Mouse (Mus musculus): ENCODE measurements at regions not wholly inside any gene's neighbourhood (a gene's known extent, or its start where the extent isn't known, plus 50 kb on each side); places are given as distances from the start of the nearest gene placed in this dataset.
A peak's percentile ranks its signal among the peaks of the same experiment; 100 is the strongest.

DNA sequence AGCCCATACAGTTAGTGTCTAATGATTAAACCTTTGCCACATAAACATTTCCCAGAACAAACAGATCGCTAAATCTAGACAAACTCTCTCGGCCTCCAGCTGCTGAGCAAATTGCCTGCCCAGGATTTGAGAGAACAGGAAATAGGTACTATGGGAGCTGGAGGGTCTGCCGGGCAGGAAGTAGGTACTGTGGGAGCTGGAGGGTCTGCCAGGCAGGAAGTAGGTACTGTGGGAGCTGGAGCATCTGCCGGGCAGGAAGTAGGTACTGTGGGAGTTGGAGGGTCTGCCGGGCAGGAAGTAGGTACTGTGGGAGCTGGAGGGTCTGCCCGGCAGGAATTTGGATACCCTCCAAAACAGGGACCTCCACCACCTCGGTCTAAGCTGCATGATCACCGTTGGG lies 277.2 kb downstream of the Spry2 start:
- ATAC-seq: no peak
- H3K9ac ChIP-seq (ENCODE audit: low read depth, low read length): no peak overlapping the region
- H3K9me3 ChIP-seq (ENCODE audit: control insufficient read depth, low read length): no peaks in the 10 kb centered on the region
- no peaks in the 10 kb centered on the region for H3K4me1 ChIP-seq (ENCODE audit: control insufficient read depth, insufficient read depth, low read depth, low read length)
- no peaks in the 10 kb centered on the region for H3K27me3 ChIP-seq (replicated peaks; ENCODE audit: control insufficient read depth, insufficient read depth, low read length)
- no peaks in the 10 kb centered on the region for H3K36me3 ChIP-seq (ENCODE audit: control insufficient read depth, insufficient read depth, low read length)
- H3K4me2 ChIP-seq (ENCODE audit: low read length): no peak overlapping the region
- no peak overlapping the region for H3K4me3 ChIP-seq (ENCODE audit: low read length)
- WGBS: 86% methylated on average over 8 of the region's 8 CpGs
- no peak overlapping the region for H3K27ac ChIP-seq (ENCODE audit: low read depth, low read length)

DNA sequence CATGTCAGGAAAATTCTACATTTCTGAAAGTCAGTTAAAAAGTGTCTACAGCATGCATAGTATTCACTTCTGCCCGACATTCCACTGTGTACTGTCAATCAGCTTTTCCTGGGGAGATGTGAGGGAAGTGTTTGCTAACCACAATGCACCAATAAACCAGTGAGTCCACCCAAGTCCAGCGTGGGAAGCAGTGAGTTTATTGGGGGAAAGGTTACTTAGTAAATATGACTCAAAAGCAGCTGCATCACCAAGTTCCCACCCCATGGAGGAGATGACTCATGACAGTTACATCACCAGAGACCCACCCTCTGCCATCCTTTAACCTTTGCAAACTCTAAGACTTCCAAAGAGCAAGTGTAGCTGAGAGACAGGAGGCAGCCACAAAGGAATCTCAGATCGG lies 280.9 kb downstream of the Spry2 start:
- no peak overlapping the region for H3K9ac ChIP-seq (ENCODE audit: low read depth, low read length)
- WGBS: 86% methylated on average over 3 of the region's 3 CpGs
- H3K9me3 ChIP-seq (ENCODE audit: control insufficient read depth, low read length): no peaks in the 10 kb centered on the region
- no peak for ATAC-seq
- no peaks in the 10 kb centered on the region for H3K4me1 ChIP-seq (ENCODE audit: control insufficient read depth, insufficient read depth, low read depth, low read length)
- no peaks in the 10 kb centered on the region for H3K27me3 ChIP-seq (replicated peaks; ENCODE audit: control insufficient read depth, insufficient read depth, low read length)
- H3K4me3 ChIP-seq (ENCODE audit: low read length): no peak overlapping the region
- H3K36me3 ChIP-seq (ENCODE audit: control insufficient read depth, insufficient read depth, low read length): no peaks in the 10 kb centered on the region
- H3K4me2 ChIP-seq (ENCODE audit: low read length): no peak overlapping the region
- H3K27ac ChIP-seq (ENCODE audit: low read depth, low read length): no peak overlapping the region

DNA sequence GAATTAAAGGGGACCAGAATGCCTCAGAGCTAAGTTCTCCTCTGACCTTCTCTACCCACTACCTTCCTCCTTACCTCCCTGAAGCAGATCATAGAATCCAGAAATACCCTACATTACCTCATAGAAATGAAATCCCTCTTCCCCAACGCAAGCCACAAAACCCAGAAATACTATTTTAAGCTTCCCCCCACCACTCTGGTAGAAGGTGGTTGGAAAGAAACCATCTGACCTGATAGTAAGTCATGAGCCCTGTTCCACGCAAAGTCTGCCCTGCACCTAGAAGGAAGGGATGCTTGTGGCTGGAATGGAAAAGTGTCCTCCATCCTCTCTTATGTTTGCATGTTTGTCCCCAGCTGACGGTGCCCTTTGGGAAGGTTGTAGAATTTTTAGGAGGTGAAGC lies 283.8 kb downstream of the Spry2 start:
- no peak overlapping the region for H3K4me3 ChIP-seq (ENCODE audit: low read length)
- H3K27me3 ChIP-seq (replicated peaks; ENCODE audit: control insufficient read depth, insufficient read depth, low read length): no peaks in the 10 kb centered on the region
- H3K27ac ChIP-seq (ENCODE audit: low read depth, low read length): no peak overlapping the region
- no peak overlapping the region for H3K9ac ChIP-seq (ENCODE audit: low read depth, low read length)
- no peaks in the 10 kb centered on the region for H3K4me1 ChIP-seq (ENCODE audit: control insufficient read depth, insufficient read depth, low read depth, low read length)
- H3K4me2 ChIP-seq (ENCODE audit: low read length): no peak overlapping the region
- no peaks in the 10 kb centered on the region for H3K9me3 ChIP-seq (ENCODE audit: control insufficient read depth, low read length)
- ATAC-seq: no peak
- H3K36me3 ChIP-seq (ENCODE audit: control insufficient read depth, insufficient read depth, low read length): no peaks in the 10 kb centered on the region
- WGBS: 94% methylated on average over 3 of the region's 3 CpGs

DNA sequence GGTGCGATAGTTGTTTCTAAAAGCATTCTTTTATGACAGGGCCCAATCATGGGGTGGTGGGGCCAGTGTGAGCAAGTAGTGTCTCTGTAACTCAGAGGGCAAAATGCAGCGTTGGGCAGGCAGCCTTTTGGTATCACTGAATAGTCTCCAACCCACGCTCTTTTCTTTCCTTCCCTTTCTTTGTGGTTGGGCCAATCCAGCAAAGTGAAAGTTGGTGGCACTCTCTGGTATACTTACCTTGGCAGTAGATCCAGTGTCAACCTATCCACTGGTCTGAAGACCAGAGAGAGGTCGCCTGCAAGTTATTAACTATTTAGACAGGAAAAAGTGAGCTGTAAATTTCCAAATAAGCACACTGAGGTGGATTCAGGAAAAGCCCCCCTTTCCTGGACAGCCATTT lies 287.8 kb downstream of the Spry2 start:
- no peak overlapping the region for H3K27ac ChIP-seq (ENCODE audit: low read depth, low read length)
- H3K9ac ChIP-seq (ENCODE audit: low read depth, low read length): no peak overlapping the region
- no peak overlapping the region for H3K4me3 ChIP-seq (ENCODE audit: low read length)
- H3K36me3 ChIP-seq (ENCODE audit: control insufficient read depth, insufficient read depth, low read length): no peaks in the 10 kb centered on the region
- no peak for ATAC-seq
- no peak overlapping the region for H3K4me2 ChIP-seq (ENCODE audit: low read length)
- no peaks in the 10 kb centered on the region for H3K27me3 ChIP-seq (replicated peaks; ENCODE audit: control insufficient read depth, insufficient read depth, low read length)
- WGBS: 89% methylated on average over 4 of the region's 4 CpGs
- H3K9me3 ChIP-seq (ENCODE audit: control insufficient read depth, low read length): no peaks in the 10 kb centered on the region
- no peaks in the 10 kb centered on the region for H3K4me1 ChIP-seq (ENCODE audit: control insufficient read depth, insufficient read depth, low read depth, low read length)

DNA sequence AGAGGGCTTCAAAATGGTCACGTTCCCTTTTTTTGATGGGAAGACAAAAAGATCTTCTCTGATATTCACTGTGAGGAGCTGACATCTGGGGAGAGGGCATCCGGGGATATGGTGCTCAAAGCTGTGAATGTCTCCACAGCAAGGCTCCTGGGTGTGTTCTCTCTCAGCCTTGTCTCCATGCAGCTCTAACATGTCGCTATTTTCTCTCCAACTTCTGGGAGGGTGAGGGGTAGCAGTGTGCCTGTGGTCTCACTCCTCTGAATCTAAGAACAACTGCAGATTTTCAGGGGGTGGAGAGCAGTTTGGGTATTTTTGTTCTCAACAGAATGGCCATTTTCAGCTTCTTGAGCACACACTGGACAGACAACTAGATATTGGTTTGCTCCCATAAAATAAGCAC lies 290.1 kb downstream of the Spry2 start:
- Histone ChIP-seq H3K9me3 (ENCODE audit: control insufficient read depth, low read length) (no peaks in the 10 kb centered on the region), H3K4me1 (ENCODE audit: control insufficient read depth, insufficient read depth, low read depth, low read length) (no peaks in the 10 kb centered on the region), H3K4me3 (ENCODE audit: low read length) (no peak overlapping the region), H3K4me2 (ENCODE audit: low read length) (no peak overlapping the region), H3K27ac (ENCODE audit: low read depth, low read length) (no peak overlapping the region), H3K36me3 (ENCODE audit: control insufficient read depth, insufficient read depth, low read length) (no peaks in the 10 kb centered on the region), H3K9ac (ENCODE audit: low read depth, low read length) (no peak overlapping the region), H3K27me3 (replicated peaks; ENCODE audit: control insufficient read depth, insufficient read depth, low read length) (no peaks in the 10 kb centered on the region)
- no peak for ATAC-seq
- 75% methylated on average over 3 of the region's 3 CpGs for WGBS

DNA sequence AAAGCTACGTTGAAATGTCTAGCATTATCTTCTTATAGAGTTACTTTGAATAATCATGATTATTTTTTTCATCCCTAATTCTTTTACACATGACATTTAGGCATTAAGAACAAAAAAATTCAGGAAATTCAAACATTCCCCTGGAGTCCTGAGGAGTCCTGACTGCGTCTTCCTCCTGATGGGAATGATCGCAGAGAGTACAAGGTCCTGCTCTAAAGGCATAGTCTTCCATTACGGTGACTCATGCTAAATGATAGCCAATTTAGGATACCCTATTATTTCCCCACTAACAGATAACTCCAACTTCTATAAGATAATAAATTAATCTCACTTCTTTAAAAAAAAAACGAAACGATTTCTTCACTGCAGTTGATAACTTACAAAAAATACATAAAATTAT lies 292.2 kb downstream of the Spry2 start:
- H3K4me1 ChIP-seq (ENCODE audit: control insufficient read depth, insufficient read depth, low read depth, low read length): no peaks in the 10 kb centered on the region
- H3K36me3 ChIP-seq (ENCODE audit: control insufficient read depth, insufficient read depth, low read length): no peaks in the 10 kb centered on the region
- H3K9ac ChIP-seq (ENCODE audit: low read depth, low read length): no peak overlapping the region
- no peak for ATAC-seq
- H3K27ac ChIP-seq (ENCODE audit: low read depth, low read length): no peak overlapping the region
- no peak overlapping the region for H3K4me2 ChIP-seq (ENCODE audit: low read length)
- H3K9me3 ChIP-seq (ENCODE audit: control insufficient read depth, low read length): no peaks in the 10 kb centered on the region
- no peaks in the 10 kb centered on the region for H3K27me3 ChIP-seq (replicated peaks; ENCODE audit: control insufficient read depth, insufficient read depth, low read length)
- H3K4me3 ChIP-seq (ENCODE audit: low read length): no peak overlapping the region
- 96% methylated on average over 6 of the region's 6 CpGs for WGBS

DNA sequence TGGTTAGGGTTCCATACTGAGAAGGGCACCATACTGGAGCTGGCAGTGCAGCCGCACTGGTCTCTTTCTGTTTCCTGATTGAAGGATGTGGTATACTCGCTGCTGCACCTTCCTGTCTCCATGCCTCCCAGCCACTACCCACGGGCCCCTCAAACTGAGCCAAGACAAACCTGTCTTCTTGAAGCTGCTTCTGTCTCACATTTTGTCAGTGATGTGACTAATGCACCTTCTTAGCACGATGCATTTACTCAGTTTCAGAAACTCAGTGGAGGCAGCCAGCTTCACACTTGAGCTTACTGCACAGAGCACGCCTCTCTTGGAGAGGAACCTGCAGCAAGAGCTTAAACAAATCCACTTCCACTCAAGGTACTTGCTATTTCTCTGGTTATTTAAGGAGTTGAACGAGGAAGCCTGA lies 293.6 kb downstream of the Spry2 start:
- ATAC-seq: no peak
- no peaks in the 10 kb centered on the region for H3K4me1 ChIP-seq (ENCODE audit: control insufficient read depth, insufficient read depth, low read depth, low read length)
- H3K36me3 ChIP-seq (ENCODE audit: control insufficient read depth, insufficient read depth, low read length): no peaks in the 10 kb centered on the region
- no peaks in the 10 kb centered on the region for H3K27me3 ChIP-seq (replicated peaks; ENCODE audit: control insufficient read depth, insufficient read depth, low read length)
- WGBS: 81% methylated on average over 6 of the region's 6 CpGs
- H3K27ac ChIP-seq (ENCODE audit: low read depth, low read length): no peak overlapping the region
- no peak overlapping the region for H3K4me2 ChIP-seq (ENCODE audit: low read length)
- H3K9me3 ChIP-seq (ENCODE audit: control insufficient read depth, low read length): no peaks in the 10 kb centered on the region
- no peak overlapping the region for H3K9ac ChIP-seq (ENCODE audit: low read depth, low read length)
- H3K4me3 ChIP-seq (ENCODE audit: low read length): no peak overlapping the region

DNA sequence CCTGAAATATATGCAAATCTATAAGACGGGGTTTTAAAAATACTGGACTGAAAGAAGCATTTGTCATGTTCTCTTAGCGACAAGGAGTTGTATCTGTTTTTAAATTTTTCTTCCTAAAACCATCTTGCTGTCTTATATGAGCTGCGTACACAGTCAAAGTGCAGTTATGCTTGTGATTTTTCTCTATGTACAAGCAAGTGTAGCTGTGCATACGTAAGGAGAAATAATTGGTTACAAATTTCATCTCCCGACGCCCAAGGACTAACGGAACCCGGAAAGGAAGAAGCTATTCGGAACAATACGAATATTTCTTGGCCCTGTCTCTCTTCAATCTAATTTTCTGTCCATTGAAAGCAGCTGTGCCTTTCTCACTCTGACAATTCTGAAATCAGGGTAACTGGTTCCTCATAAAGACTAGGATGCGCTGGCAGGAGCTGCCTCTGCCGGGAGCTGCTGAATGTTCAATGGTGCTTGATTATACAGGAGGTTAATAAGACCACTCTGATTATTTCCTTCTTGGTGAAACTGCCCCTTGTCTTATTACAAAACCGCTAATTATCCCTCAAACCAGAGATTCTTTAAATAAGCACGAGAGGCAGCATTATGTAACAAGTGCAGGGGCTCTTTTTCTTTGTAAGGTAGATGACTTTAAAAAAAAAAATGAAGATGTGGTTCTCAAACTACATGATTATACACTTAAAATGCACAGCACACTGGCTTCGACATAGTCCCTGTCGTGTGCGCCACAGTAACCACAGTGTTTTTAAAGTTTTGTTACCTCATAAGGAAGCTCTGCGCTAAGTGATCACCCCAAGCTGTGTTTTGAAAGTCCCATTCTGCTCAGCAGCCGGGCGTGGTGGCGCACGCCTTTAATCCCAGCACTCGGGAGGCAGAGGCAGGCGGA lies 296.8 kb downstream of the Spry2 start:
- H3K9ac ChIP-seq (ENCODE audit: low read depth, low read length): no peak overlapping the region
- no peaks in the 10 kb centered on the region for H3K9me3 ChIP-seq (ENCODE audit: control insufficient read depth, low read length)
- no peak overlapping the region for H3K27ac ChIP-seq (ENCODE audit: low read depth, low read length)

DNA sequence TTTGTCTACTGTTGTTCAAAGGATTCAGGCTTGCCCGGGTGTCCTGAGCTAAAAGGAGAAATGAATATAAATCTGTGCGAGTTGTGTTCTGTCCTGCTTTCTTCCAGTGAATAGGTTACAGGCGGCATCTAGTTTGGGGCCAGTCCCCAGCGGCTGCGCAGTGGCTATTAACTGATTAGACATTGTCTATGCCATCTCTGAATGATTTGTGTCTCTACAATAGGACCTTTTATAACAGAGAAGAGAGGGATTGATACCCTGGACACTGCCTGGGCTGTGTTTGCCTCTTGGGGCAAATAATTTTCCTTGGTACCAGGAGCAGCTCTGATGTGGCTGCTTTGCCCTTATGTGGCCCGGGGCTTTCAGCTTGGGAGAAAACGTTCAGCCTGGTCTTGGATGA lies 306.9 kb downstream of the Spry2 start:
- H3K27me3 ChIP-seq (replicated peaks; ENCODE audit: control insufficient read depth, insufficient read depth, low read length): no peaks in the 10 kb centered on the region
- H3K9me3 ChIP-seq (ENCODE audit: control insufficient read depth, low read length): no peaks in the 10 kb centered on the region
- H3K9ac ChIP-seq (ENCODE audit: low read depth, low read length): no peak overlapping the region
- no peaks in the 10 kb centered on the region for H3K4me1 ChIP-seq (ENCODE audit: control insufficient read depth, insufficient read depth, low read depth, low read length)
- no peak for ATAC-seq
- no peak overlapping the region for H3K4me3 ChIP-seq (ENCODE audit: low read length)
- peak overlapping the region; percentile 66 for H3K27ac ChIP-seq (ENCODE audit: low read depth, low read length)
- 59% methylated on average over 7 of the region's 7 CpGs for WGBS
- no peaks in the 10 kb centered on the region for H3K36me3 ChIP-seq (ENCODE audit: control insufficient read depth, insufficient read depth, low read length)
- H3K4me2 ChIP-seq (ENCODE audit: low read length): peak overlapping the region; percentile 4; the same call in 1 of the 2 replicates

More for the DNA sequence above, 296.8 kb downstream of the Spry2 start:
- H3K4me1 ChIP-seq (ENCODE audit: control insufficient read depth, insufficient read depth, low read depth, low read length): no peaks in the 10 kb centered on the region
- no peak overlapping the region for H3K4me3 ChIP-seq (ENCODE audit: low read length)
- no peak overlapping the region for H3K4me2 ChIP-seq (ENCODE audit: low read length)
- ATAC-seq: peak; percentile 61; the same call in 1 of the 2 replicates
- no peaks in the 10 kb centered on the region for H3K36me3 ChIP-seq (ENCODE audit: control insufficient read depth, insufficient read depth, low read length)
- no peaks in the 10 kb centered on the region for H3K27me3 ChIP-seq (replicated peaks; ENCODE audit: control insufficient read depth, insufficient read depth, low read length)
- WGBS: 78% methylated on average over 24 of the region's 24 CpGs
